Mouse (Mus musculus) hindbrain, embryonic 10.5 days (tissue): Measurements from ENCODE around the gene Prim1. TPM values are rescaled to one million over a fixed set of nuclear protein-coding genes. Genes with fewer than 3 reads are reported as not detected.
"Not testable (repeated sequence)": the region's sequence is repeated elsewhere in the genome, so short reads cannot be mapped to it uniquely, and the experiment has no call there.

Source experiments
- DNase-seq: peaks from one replicate; pipeline ENCODE4 v3.0.0-alpha.2; 2017; ENCODE audit warnings: low spot score
- H3K27ac ChIP-seq: fragments of 300-500 bp; sonication (generic); 2 replicates; pipeline ENCODE4 v1.5.1; 2016; ENCODE audit warnings: mild to moderate bottlenecking, moderate library complexity
- H3K27me3 ChIP-seq: fragments of 300-500 bp; sonication (generic); 2 replicates; pipeline ENCODE4 v1.6.1; 2016; ENCODE audit warnings: mild to moderate bottlenecking; ENCODE audit not compliant: poor library complexity, insufficient read depth, severe bottlenecking
- H3K36me3 ChIP-seq: fragments of 300-500 bp; sonication (generic); 2 replicates; pipeline ENCODE4 v1.6.1; 2016; ENCODE audit warnings: mild to moderate bottlenecking, moderate library complexity
- H3K4me1 ChIP-seq: fragments of 300-500 bp; sonication (generic); replicated peaks from 2 replicates; pipeline ENCODE4 v1.6.1; 2016; ENCODE audit warnings: mild to moderate bottlenecking
- H3K4me3 ChIP-seq: fragments of 300-500 bp; sonication (generic); 2 replicates; pipeline ENCODE4 v1.5.1; 2016; ENCODE audit warnings: mild to moderate bottlenecking, moderate library complexity
- H3K9me3 ChIP-seq: fragments of 300-500 bp; sonication (generic); 2 replicates; pipeline ENCODE4 v1.6.1; 2016; ENCODE audit warnings: mild to moderate bottlenecking, moderate library complexity
- WGBS: fragments of 180-500 bp; shearing (Covaris S2); methylation state at CpG from one replicate; pipeline ENCODE4 v1.1.7; 2016; 5-methylcytosine and 5-hydroxymethylcytosine counted together
- polyA plus RNA-seq: library from polyadenylated mRNA; unstranded; fragments of >200 nt; fragmentation: Nextera tagmentation; extraction: Ambion mirVana; gene quantifications from 2 replicates; pipeline ENCODE4 v1.2.1, GENCODE M21; 2016

The Prim1 gene
- polyA plus RNA-seq, 1 experiment from 2014 or later = 82.4 TPM

DNA sequence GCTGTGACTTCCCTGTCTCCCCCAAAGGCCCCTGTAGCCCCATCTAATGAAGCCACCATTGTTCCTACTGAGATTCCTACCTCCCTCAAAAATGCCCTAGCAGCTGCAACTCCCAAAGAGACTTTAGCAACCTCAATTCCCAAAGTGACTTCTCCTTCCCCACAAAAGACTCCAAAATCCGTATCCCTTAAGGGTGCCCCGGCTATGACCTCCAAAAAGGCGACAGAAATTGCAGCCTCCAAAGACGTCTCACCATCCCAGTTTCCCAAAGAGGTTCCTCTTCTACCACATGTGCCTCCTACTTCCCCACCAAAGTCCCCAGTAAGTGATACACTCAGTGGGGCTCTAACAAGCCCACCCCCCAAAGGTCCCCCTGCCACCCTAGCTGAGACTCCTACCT lies 26.7 kb downstream of the Prim1 start:
- Histone ChIP-seq H3K36me3 (peaks cover 95% of the 10 kb centered on the region), H3K27me3 (no peaks in the 10 kb centered on the region), H3K27ac (no peak overlapping the region), H3K4me3 (no peak overlapping the region), H3K4me1 (peaks cover 52% of the 10 kb centered on the region), H3K9me3 (no peaks in the 10 kb centered on the region)
- DNase-seq = no peak
- WGBS = 82% methylated on average over 4 of the region's 4 CpGs

DNA sequence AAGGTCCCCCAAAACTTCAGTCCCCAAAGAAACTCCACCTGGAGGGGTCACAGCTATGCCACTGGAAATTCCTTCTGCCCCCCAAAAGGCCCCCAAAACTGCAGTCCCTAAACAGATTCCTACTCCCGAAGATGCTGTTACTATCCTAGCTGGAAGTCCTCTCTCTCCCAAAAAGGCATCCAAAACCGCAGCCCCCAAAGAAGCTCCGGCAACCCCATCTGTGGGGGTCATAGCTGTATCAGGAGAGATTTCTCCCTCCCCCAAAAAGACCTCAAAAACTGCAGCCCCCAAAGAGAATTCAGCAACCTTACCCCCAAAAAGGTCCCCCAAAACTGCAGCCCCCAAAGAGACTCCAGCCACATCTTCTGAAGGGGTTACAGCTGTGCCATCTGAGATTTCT lies 27.5 kb downstream of the Prim1 start:
- Histone ChIP-seq H3K4me3 (no peak overlapping the region), H3K27ac (no peak overlapping the region), H3K36me3 (peaks cover 96% of the 10 kb centered on the region), H3K4me1 (peaks cover 43% of the 10 kb centered on the region), H3K27me3 (no peaks in the 10 kb centered on the region), H3K9me3 (no peaks in the 10 kb centered on the region)
- DNase-seq = no peak
- WGBS = 92% methylated on average over 3 of the region's 3 CpGs

GRCm38 (mm10) chr10:128043041-128043835 lies 28.3 kb downstream of the Prim1 start:
- DNase-seq = no peak
- Histone ChIP-seq H3K36me3 (peaks cover 100% of the 10 kb centered on the region), H3K4me3 (no peak overlapping the region), H3K4me1 (peaks cover 36% of the 10 kb centered on the region), H3K9me3 (no peaks in the 10 kb centered on the region), H3K27ac (no peak overlapping the region), H3K27me3 (no peaks in the 10 kb centered on the region)
- WGBS = 79% methylated on average over 3 of the region's 3 CpGs

GRCm38 (mm10) chr10:128048157-128048556 lies 33.2 kb downstream of the Prim1 start:
- Histone ChIP-seq H3K36me3 (peaks cover 89% of the 10 kb centered on the region), H3K27ac (no peak overlapping the region), H3K9me3 (no peaks in the 10 kb centered on the region), H3K27me3 (no peaks in the 10 kb centered on the region), H3K4me3 (no peak overlapping the region), H3K4me1 (peaks cover 17% of the 10 kb centered on the region)
- WGBS = 96% methylated on average over 8 of the region's 8 CpGs
- DNase-seq = no peak

DNA sequence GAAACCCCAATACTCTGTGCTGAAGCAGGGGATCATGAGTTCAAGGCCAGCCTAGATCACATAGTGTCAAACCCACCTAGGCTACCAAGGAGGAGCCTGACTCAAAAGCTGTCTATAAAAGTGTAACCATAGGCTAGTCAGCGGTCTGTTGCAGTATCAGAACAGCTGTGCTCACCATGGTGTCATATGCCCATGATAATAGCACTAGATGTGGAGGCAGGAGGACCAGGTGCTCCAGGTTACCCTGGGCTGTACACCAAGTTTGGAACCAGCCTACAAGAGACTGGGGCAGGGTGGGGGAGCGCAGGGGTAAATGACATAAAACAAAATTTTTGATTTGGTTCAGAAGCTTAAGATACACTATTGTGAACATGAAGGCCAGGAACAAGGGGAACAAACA lies 34.8 kb downstream of the Prim1 start:
- Histone ChIP-seq H3K27me3 (no peaks in the 10 kb centered on the region), H3K4me1 (peaks cover 2% of the 10 kb centered on the region), H3K4me3 (no peak overlapping the region), H3K9me3 (no peaks in the 10 kb centered on the region), H3K27ac (no peak overlapping the region), H3K36me3 (peaks cover 73% of the 10 kb centered on the region)
- no peak for DNase-seq
- WGBS = 96% methylated on average over 2 of the region's 2 CpGs

DNA sequence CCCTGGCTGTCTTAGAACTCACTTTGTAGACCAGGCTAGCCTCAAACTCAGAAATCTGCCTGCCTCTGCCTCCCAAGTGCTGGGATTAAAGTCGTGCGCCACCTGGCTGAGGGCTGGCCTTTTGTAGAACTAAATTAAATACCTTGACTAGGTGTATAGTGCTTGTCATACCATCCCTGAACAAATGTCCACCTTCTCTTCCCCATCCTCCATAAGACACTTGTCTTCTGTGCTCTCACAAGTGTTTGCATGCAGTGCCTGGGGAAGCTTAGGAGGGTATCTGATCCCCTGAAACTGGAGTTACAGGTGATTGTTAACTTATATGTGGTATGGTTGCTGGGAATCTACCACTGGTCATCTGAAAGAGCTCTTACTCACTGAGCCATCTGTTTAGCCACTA lies 35.4 kb downstream of the Prim1 start:
- 79% methylated on average over 2 of the region's 2 CpGs for WGBS
- no peaks in the 10 kb centered on the region for H3K9me3 ChIP-seq
- H3K36me3 ChIP-seq = peaks cover 67% of the 10 kb centered on the region
- no peaks in the 10 kb centered on the region for H3K27me3 ChIP-seq
- DNase-seq = no peak
- H3K27ac ChIP-seq = no peak overlapping the region
- H3K4me3 ChIP-seq = no peak overlapping the region
- H3K4me1 ChIP-seq = no peaks in the 10 kb centered on the region

DNA sequence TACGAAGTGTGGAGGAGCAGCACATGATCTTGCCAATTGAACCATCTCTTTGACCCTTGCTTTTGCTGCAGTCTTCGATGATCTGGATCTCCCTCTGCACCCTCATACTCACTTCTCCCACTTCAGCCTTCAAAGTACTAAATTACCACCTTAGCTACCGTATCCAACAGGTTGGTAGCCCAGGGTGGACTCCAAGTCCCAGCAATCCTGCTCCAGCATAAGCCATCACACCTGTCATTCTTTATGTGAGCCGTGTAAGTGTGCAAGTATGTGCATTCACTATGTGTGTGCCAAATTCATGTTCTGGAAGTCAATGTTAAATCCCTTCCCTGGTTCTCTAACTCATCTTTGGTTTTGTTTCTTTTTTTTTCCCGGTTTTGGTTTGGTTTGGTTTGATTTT lies 36.6 kb downstream of the Prim1 start:
- WGBS = 97% methylated on average over 5 of the region's 5 CpGs
- H3K4me1 ChIP-seq = no peaks in the 10 kb centered on the region
- H3K36me3 ChIP-seq = peaks cover 55% of the 10 kb centered on the region
- no peak overlapping the region for H3K4me3 ChIP-seq
- H3K27me3 ChIP-seq = no peaks in the 10 kb centered on the region
- no peak for DNase-seq
- H3K27ac ChIP-seq = no peak overlapping the region
- no peaks in the 10 kb centered on the region for H3K9me3 ChIP-seq

DNA sequence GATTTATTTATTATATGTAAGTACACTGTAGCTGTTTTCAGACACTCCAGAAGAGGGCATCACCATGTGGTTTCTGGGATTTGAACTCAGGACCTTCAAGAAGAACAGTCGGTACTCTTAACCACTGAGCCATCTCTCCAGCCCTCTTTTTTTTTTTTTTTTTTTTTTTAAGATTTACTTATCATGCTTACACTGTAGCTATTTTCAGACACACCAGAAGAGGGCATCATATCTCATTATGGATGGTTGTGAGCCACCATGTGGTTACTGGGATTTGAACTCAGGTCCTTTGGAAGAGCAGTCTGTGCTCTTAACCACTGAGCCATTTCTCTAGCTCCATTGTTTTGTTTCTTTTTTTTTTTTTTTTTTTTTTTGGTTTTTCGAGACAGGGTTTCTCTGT lies 37.2 kb downstream of the Prim1 start:
- not testable (repeated sequence) for H3K4me1 ChIP-seq, H3K27me3 ChIP-seq, H3K9me3 ChIP-seq, H3K27ac ChIP-seq, DNase-seq, H3K4me3 ChIP-seq
- H3K36me3 ChIP-seq = peaks cover 49% of the 10 kb centered on the region
- WGBS = 100% methylated on average over 1 of the region's 2 CpGs

DNA sequence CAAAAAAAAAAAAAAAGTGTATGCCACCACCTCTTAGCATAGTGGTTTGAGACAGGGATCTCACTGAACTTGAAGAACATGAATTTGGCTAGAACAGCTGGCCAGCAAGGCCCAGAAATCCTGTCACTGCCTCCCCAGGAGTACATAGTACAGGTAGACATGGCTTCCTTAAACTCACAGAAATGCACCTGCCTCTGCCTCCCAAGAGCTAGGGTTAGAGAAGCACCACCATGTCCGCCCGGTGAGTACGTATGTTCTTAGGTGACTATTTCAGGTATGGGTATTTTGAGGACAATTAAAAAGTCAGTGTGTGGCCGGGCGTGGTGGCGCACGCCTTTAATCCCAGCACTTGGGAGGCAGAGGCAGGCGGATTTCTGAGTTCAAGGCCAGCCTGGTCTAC lies 38.0 kb downstream of the Prim1 start:
- no peak for DNase-seq
- no peaks in the 10 kb centered on the region for H3K27me3 ChIP-seq
- 96% methylated on average over 8 of the region's 8 CpGs for WGBS
- peaks cover 41% of the 10 kb centered on the region for H3K36me3 ChIP-seq
- no peaks in the 10 kb centered on the region for H3K9me3 ChIP-seq
- no peak overlapping the region for H3K27ac ChIP-seq
- H3K4me1 ChIP-seq = peaks cover 7% of the 10 kb centered on the region
- no peak overlapping the region for H3K4me3 ChIP-seq

DNA sequence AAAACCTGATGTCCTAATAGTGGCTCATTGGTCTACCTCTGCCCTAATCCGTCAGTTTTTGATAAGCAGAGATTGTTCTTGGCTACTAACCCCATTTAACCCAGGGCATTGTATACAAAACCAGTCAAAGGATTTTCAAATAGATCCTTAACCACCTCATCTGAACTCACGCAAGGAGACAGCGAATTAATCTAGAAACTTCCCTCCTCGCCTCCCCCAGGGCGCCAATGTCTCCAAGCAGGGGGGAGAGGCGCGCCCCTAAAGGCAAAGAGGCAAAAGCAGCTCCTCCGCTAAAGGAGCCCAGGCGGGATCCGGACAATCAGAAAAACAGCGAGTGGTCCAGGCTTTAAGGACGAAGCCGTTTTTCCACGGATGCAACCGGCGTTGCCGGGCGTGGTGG lies 43.2 kb downstream of the Prim1 start:
- 1% methylated on average over 18 of the region's 18 CpGs for WGBS
- Histone ChIP-seq H3K36me3 (peaks cover 24% of the 10 kb centered on the region), H3K4me1 (peaks cover 34% of the 10 kb centered on the region), H3K9me3 (no peaks in the 10 kb centered on the region), H3K4me3 (peak overlapping the region; percentile 99), H3K27me3 (no peaks in the 10 kb centered on the region), H3K27ac (peak overlapping the region; percentile 95)
- DNase-seq = no peak

DNA sequence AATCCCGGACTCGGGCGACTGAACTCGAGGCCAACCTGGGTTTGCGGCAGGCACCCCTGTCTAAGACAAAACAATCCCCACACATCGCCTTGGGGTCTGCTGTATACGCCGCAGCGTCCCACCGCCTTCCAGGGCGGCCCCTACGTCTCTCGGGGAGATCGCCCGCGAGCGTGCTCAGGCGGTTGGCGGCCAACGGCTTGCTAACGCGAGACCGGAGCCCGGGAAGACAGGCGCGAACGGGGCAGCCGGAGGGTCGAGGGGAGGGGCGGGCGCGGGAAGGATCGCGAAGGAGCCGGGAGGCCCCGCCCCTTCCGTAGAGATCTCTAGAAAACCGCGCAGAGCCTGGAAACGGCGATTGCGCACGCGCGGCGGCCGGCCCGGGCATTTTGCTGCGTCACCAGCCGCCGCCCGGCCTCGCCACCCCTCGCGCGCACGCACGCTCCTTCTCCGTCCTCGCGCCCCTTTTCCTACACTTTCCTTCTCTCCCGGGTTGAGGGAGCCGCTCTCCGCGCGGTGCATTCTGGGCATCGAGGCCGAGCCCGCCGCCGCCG lies 43.7 kb downstream of the Prim1 start, which contains the start of gene Ptges3:
Gene Ptges3 (plus strand): TSS at position 354 of the 551 bp plus-strand sequence.
- peak; percentile 98 for DNase-seq
- Histone ChIP-seq H3K4me1 (peaks cover 34% of the 10 kb centered on the region), H3K27me3 (no peaks in the 10 kb centered on the region), H3K9me3 (no peaks in the 10 kb centered on the region), H3K27ac (peak within 1 kb of the TSS; percentile 95), H3K36me3 (peaks cover 28% of the 10 kb centered on the region), H3K4me3 (peak within 1 kb of the TSS; percentile 99)
- under 1% methylated on average over 72 of the region's 72 CpGs for WGBS

DNA sequence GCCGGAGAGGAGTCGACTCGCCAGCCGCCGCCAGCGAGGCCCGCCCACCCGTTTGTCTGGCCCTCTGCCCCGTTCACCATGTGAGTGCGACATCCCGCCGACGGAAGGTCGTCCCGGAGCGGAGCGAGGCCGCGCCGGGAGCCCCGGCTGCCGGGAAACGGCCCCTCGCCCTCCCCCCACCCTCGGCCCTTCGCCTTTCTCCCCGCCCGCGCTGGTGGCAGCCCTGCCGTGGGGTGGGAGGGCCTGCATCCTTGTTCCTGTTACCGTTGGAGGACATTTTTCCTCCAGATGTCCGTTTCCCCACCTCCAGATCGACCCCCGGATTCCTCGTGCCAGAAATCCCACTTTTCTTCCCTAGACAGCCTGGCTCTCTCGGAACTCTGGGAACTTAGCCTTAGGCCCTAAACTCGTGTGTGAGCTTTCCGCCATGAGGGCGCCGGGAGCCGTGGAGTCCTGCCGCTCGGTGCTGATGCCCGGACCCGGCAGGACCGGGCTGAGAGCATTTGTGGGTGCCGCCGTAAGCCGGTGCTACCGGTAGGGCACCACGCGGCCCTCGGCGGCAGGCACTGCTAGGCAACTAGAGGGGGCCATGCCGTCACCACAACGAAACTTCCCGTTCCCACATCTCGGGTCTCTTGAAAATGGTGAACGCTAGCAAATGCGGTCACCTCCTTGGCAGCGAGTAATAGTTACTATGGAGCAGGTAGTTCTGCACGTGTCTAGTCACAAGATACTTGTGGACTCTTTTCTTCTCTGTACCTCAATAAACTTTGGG lies 44.4 kb downstream of the Prim1 start:
- peak; percentile 61 for DNase-seq

DNA sequence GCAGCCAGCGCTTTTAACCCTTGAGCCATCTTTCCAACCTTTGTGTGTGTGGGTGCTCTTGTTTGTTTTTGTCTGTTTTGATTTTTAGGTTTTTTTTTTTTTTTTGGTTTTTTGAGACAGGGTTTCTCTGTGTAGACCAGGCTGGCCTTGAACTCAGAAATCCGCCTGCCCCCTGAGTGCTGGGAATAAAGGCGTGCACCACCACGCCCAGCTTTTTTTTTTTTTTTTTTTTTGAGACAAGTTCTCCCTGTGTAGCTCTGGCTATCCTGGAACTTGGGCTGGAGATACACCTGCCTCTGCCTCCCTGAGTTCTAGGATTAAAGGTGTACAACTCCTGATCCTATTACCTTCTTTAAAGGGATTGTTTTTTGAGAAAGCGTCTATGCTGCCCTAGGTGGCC lies 46.1 kb downstream of the Prim1 start:
- peaks cover 51% of the 10 kb centered on the region for H3K36me3 ChIP-seq
- no peak overlapping the region for H3K27ac ChIP-seq
- H3K4me1 ChIP-seq = peaks cover 34% of the 10 kb centered on the region
- no peak for DNase-seq
- H3K27me3 ChIP-seq = no peaks in the 10 kb centered on the region
- no peaks in the 10 kb centered on the region for H3K9me3 ChIP-seq
- 75% methylated on average over 5 of the region's 5 CpGs for WGBS
- H3K4me3 ChIP-seq = peak overlapping the region; percentile 99

More for the DNA sequence above, 44.4 kb downstream of the Prim1 start:
- Histone ChIP-seq H3K9me3 (no peaks in the 10 kb centered on the region), H3K4me1 (peaks cover 34% of the 10 kb centered on the region), H3K36me3 (peaks cover 35% of the 10 kb centered on the region), H3K27me3 (no peaks in the 10 kb centered on the region), H3K4me3 (peak overlapping the region; percentile 99), H3K27ac (peak overlapping the region; percentile 95)
- under 1% methylated on average over 62 of the region's 62 CpGs for WGBS
